Mouse (Mus musculus) liver, embryonic 16.5 days (tissue): ENCODE results near the gene Chn2. TPM values are rescaled to one million over a fixed set of nuclear protein-coding genes. Genes with fewer than 3 reads are reported as not detected.

ENCODE experiments used
- ATAC-seq: fragments of 200-750 bp; cut with Nextera tagmentation; 2 replicates; pipeline ENCODE4 v1.8.0; 2017; ENCODE audit warnings: low read depth, mild to moderate bottlenecking, moderate number of reproducible peaks, moderate library complexity
- H3K27ac ChIP-seq: fragments of 300-500 bp; sonication (generic); 2 replicates; pipeline ENCODE4 v1.5.1; 2014; ENCODE audit warnings: mild to moderate bottlenecking, low read length
- H3K27me3 ChIP-seq: fragments of 300-500 bp; sonication (generic); 2 replicates; pipeline ENCODE4 v1.6.1; 2014; ENCODE audit warnings: low read depth, low read length, mixed read lengths; ENCODE audit not compliant: control insufficient read depth, insufficient read depth
- H3K36me3 ChIP-seq: fragments of 300-500 bp; sonication (generic); 2 replicates; pipeline ENCODE4 v1.6.1; 2014; ENCODE audit warnings: mild to moderate bottlenecking; ENCODE audit not compliant: control insufficient read depth, insufficient read depth
- H3K4me1 ChIP-seq: fragments of 300-500 bp; sonication (generic); 2 replicates; pipeline ENCODE4 v1.6.1; 2014; ENCODE audit warnings: low read depth, low read length, mixed read lengths; ENCODE audit not compliant: control insufficient read depth
- H3K4me2 ChIP-seq: fragments of 300-500 bp; sonication (generic); 2 replicates; pipeline ENCODE4 v1.6.1; 2014; ENCODE audit warnings: low read depth, low read length, mixed read lengths
- H3K4me3 ChIP-seq: fragments of 300-500 bp; sonication (generic); 2 replicates; pipeline ENCODE4 v1.5.1; 2014; ENCODE audit warnings: low read depth, mild to moderate bottlenecking, low read length
- H3K9ac ChIP-seq: fragments of 300-500 bp; sonication (generic); 2 replicates; pipeline ENCODE4 v1.6.1; 2014; ENCODE audit warnings: low read depth, low read length
- H3K9me3 ChIP-seq: fragments of 300-500 bp; sonication (generic); replicated peaks from 2 replicates; pipeline ENCODE4 v1.6.1; 2016; ENCODE audit warnings: low read length; ENCODE audit not compliant: control insufficient read depth
- WGBS: fragments of 180-500 bp; shearing (Covaris S2); extraction: QIAGEN DNeasy Blood & Tissue Kit; methylation state at CpG from one replicate; pipeline ENCODE4 v1.1.7; 2014; ENCODE audit not compliant: insufficient replicate concordance; 5-methylcytosine and 5-hydroxymethylcytosine counted together
- polyA plus RNA-seq: library from polyadenylated mRNA; unstranded; fragments of >200 nt; fragmentation: Nextera tagmentation; extraction: Ambion mirVana; gene quantifications from 2 replicates; pipeline ENCODE4 v1.2.1, GENCODE M21; 2015

Chn2 gene
- polyA plus RNA-seq, 1 experiment from 2014 or later = 4.2 TPM

DNA sequence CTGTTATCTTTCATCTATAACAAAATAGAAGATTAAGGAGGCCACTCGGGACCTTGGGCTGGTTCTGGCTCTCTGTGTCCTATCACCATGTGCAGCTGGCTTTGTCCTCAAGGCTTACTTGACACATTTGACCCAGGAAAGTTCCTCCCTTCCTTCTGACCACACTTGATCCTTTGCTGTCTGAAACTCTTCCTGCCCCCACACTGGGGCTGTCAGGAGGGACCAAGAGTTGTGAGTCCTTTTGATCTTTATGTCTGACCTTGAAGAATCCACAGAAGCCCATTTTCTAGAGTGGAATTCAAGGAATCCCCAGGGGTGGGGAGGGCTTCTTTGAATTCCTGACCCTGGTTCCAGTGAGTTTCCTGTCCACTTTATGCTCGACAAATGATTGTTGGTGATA is 21.3 kb upstream of the Chn2 start:
- Histone ChIP-seq H3K9ac (no peak overlapping the region), H3K36me3 (no peaks in the 10 kb centered on the region), H3K27ac (no peak overlapping the region), H3K4me1 (no peaks in the 10 kb centered on the region), H3K4me3 (no peak overlapping the region), H3K9me3 (no peaks in the 10 kb centered on the region), H3K27me3 (no peaks in the 10 kb centered on the region), H3K4me2 (no peak overlapping the region)
- no peak for ATAC-seq
- WGBS = 31% methylated on average over 2 of the region's 2 CpGs

DNA sequence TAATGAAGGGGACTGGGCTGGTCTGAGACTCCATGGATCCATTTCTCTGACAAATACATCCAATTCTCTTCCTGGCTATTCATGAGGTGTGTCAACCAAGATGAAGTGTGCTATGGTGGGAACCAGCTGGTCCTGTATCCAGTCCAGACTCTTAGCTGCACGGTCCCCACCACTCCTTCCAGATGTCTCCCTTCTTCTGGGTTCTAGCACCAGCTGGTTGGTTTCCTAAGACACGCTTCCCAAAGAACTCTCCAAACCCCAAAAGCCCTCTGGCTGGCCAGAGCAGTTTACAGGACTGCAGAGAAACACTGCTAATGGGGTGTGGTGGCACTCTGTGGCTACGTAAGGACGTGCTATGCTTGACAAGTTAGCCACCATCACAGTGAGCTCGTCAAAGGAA is 20.5 kb upstream of the Chn2 start:
- Histone ChIP-seq H3K9ac (no peak overlapping the region), H3K4me3 (no peak overlapping the region), H3K9me3 (no peaks in the 10 kb centered on the region), H3K4me1 (no peaks in the 10 kb centered on the region), H3K36me3 (no peaks in the 10 kb centered on the region), H3K27ac (no peak overlapping the region), H3K4me2 (no peak overlapping the region), H3K27me3 (no peaks in the 10 kb centered on the region)
- no peak for ATAC-seq
- 62% methylated on average over 5 of the region's 5 CpGs for WGBS

GRCm38 (mm10) chr6:54021123-54021789 is 18.1 kb upstream of the Chn2 start:
- Histone ChIP-seq H3K9ac (no peak overlapping the region), H3K27ac (no peak overlapping the region), H3K36me3 (no peaks in the 10 kb centered on the region), H3K4me2 (peak overlapping the region; percentile 28; the same call in 1 of the 2 replicates), H3K9me3 (no peaks in the 10 kb centered on the region), H3K4me3 (no peak overlapping the region), H3K4me1 (no peaks in the 10 kb centered on the region), H3K27me3 (no peaks in the 10 kb centered on the region)
- WGBS = 12% methylated on average over 15 of the region's 15 CpGs
- 0 out of 2 replicates have a peak, but pooled peaks have one; percentile 27 for ATAC-seq

DNA sequence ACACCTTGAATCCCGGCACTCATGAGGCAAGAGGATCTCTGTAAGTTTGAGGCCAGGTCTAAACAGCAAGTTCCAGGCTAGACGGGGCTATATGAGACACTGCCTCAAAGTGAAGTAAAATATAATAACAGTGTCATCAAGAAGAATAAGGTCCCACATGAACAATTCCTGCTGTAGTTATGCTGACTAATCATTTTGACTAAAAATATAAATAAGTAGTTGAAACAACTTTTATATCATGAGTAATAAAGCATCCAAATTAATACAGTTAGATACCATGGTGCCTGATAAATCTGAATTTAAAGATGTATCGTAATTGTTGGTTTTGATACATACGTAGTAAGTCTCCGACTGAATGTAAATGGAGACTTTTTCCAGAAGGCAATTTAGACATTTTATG is 15.5 kb upstream of the Chn2 start:
- Histone ChIP-seq H3K27me3 (no peaks in the 10 kb centered on the region), H3K27ac (no peak overlapping the region), H3K4me2 (no peak overlapping the region), H3K9me3 (no peaks in the 10 kb centered on the region), H3K9ac (no peak overlapping the region), H3K36me3 (no peaks in the 10 kb centered on the region), H3K4me3 (no peak overlapping the region), H3K4me1 (no peaks in the 10 kb centered on the region)
- 80% methylated on average over 5 of the region's 5 CpGs for WGBS
- ATAC-seq = no peak

GRCm38 (mm10) chr6:54028706-54029105 is 10.6 kb upstream of the Chn2 start:
- Histone ChIP-seq H3K4me2 (no peak overlapping the region), H3K4me1 (no peaks in the 10 kb centered on the region), H3K9me3 (no peaks in the 10 kb centered on the region), H3K4me3 (no peak overlapping the region), H3K36me3 (no peaks in the 10 kb centered on the region), H3K27ac (no peak overlapping the region), H3K27me3 (no peaks in the 10 kb centered on the region), H3K9ac (no peak overlapping the region)
- WGBS = 25% methylated on average over 1 of the region's 1 CpGs
- no peak for ATAC-seq

DNA sequence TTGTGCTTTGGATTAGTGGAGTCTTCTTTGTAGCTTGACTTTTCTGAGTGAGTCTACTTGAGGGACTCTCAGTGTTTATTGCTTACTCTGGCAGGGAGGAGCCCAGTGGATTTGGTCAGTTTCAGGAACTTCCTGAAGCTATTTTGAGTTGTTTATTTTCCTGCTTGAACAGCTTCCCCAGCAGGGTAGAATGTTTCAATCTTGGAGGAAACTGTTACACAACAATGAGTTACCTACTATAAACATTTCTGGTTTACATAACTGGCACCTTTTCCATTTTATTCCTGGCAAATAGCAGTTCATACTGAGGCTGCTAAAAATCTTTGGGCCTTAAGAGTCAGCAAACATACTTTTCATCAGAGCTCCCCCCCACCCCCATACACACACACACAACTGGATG is 9.0 kb upstream of the Chn2 start:
- Histone ChIP-seq H3K27me3 (no peaks in the 10 kb centered on the region), H3K9ac (no peak overlapping the region), H3K4me1 (peaks cover 1% of the 10 kb centered on the region), H3K4me2 (no peak overlapping the region), H3K27ac (no peak overlapping the region), H3K36me3 (no peaks in the 10 kb centered on the region), H3K9me3 (no peaks in the 10 kb centered on the region), H3K4me3 (no peak overlapping the region)
- no peak for ATAC-seq

DNA sequence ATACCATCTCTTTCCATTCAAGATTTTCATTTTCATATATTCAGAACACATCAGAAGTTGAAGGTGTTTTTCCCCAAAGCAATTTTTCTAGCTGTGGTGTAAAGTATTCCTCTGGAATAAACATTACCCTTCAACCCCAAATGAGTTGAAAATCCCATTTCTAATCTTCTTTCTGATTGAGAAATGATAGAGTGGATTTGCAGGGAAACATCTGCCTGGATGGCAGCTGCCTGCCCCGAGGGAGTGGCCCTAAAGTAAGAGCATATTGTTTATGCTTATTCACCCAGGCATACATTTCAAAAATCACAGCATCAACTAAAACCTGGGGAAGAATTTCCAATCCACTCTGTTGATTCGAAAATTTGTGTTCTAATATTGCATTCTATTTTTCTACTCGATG is 8.6 kb upstream of the Chn2 start:
- 63% methylated on average over 3 of the region's 3 CpGs for WGBS
- no peak overlapping the region for H3K9ac ChIP-seq
- no peak overlapping the region for H3K4me3 ChIP-seq
- no peaks in the 10 kb centered on the region for H3K36me3 ChIP-seq
- H3K4me1 ChIP-seq = peaks cover 5% of the 10 kb centered on the region
- H3K4me2 ChIP-seq = no peak overlapping the region
- H3K27me3 ChIP-seq = no peaks in the 10 kb centered on the region
- no peak overlapping the region for H3K27ac ChIP-seq
- ATAC-seq = no peak
- no peaks in the 10 kb centered on the region for H3K9me3 ChIP-seq

DNA sequence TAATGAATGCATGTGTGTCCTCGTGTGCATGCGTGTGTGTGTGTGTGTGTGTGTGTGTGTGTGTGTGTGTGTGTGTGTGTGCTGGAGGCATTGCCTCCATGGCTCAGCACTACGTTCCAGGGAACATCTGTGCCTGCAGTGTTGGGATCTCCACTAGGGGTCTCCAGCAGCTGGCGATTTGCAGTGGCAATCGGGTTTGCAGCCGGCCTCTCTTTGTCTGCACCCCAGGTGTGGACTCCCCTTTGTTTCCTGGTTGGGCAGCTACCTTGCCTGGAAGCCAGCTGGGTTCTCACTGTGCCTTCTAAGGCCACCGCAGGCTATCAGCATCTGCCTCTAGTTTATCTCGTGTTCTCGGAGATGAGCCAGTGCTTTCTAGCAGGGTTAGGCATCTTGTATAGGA is 4.9 kb upstream of the Chn2 start:
- H3K4me2 ChIP-seq = peak overlapping the region; percentile 32; the same call in 1 of the 2 replicates

GRCm38 (mm10) chr6:54035548-54035947 is 3.8 kb upstream of the Chn2 start:
- 47% methylated on average over 3 of the region's 3 CpGs for WGBS
- ATAC-seq = no peak

More for the DNA sequence above, 4.9 kb upstream of the Chn2 start:
- no peak; the same call in 1 of the 2 replicates for ATAC-seq
- WGBS = 3% methylated on average over 9 of the region's 9 CpGs
- Histone ChIP-seq H3K9me3 (no peaks in the 10 kb centered on the region), H3K4me1 (peaks cover 5% of the 10 kb centered on the region), H3K36me3 (no peaks in the 10 kb centered on the region), H3K27me3 (peaks cover 17% of the 10 kb centered on the region), H3K27ac (no peak overlapping the region), H3K9ac (no peak overlapping the region), H3K4me3 (no peak overlapping the region)

More at GRCm38 (mm10) chr6:54035548-54035947, 3.8 kb upstream of the Chn2 start:
- Histone ChIP-seq H3K9ac (no peak overlapping the region), H3K27ac (no peak overlapping the region), H3K9me3 (no peaks in the 10 kb centered on the region), H3K36me3 (no peaks in the 10 kb centered on the region), H3K4me3 (no peak overlapping the region), H3K4me2 (no peak overlapping the region), H3K27me3 (peaks cover 28% of the 10 kb centered on the region), H3K4me1 (peaks cover 5% of the 10 kb centered on the region)
